Mouse (Mus musculus) heart, adult 2 months (tissue): ENCODE measurements around the gene Gm3045. TPM values are rescaled to one million over a fixed set of nuclear protein-coding genes. Genes with fewer than 3 reads are reported as not detected.

Experiments
- DNase-seq, 2 experiments: peaks; one replicate each; pipeline ENCODE4 v3.0.0; 2021
- H3K27ac ChIP-seq: fragments of 200-600 bp; 2 replicates; pipeline ENCODE4 v1.8.1; 2022
- H3K27me3 ChIP-seq: fragments of 200-500 bp; 2 replicates; pipeline ENCODE4 v1.6.1; 2012; ENCODE audit warnings: mild to moderate bottlenecking, low read length, inconsistent platforms, mixed read lengths; ENCODE audit not compliant: control insufficient read depth, insufficient read depth
- H3K36me3 ChIP-seq: fragments of 200-500 bp; 2 replicates; pipeline ENCODE4 v1.6.1; 2012; ENCODE audit warnings: low read length, inconsistent platforms; ENCODE audit not compliant: control insufficient read depth, insufficient read depth
- H3K4me1 ChIP-seq: fragments of 200-500 bp; 2 replicates; pipeline ENCODE4 v1.6.1; 2011; ENCODE audit warnings: low read length; ENCODE audit not compliant: control insufficient read depth, insufficient read depth
- H3K4me3 ChIP-seq: fragments of 200-600 bp; 2 replicates; pipeline ENCODE4 v1.8.1; 2022
- H3K79me2 ChIP-seq: fragments of 200-500 bp; replicated peaks from 2 replicates; pipeline ENCODE4 v1.6.1; 2012; ENCODE audit warnings: mild to moderate bottlenecking, inconsistent platforms, low read length, moderate library complexity, mixed read lengths; ENCODE audit not compliant: control insufficient read depth, insufficient read depth
- H3K9ac ChIP-seq: fragments of 200-500 bp; 2 replicates; pipeline ENCODE4 v1.6.1; 2012; ENCODE audit warnings: low read depth, mild to moderate bottlenecking, control low read depth, inconsistent platforms, low read length, mixed read lengths
- CTCF ChIP-seq: fragments of 200-600 bp; IDR thresholded peaks from 2 replicates; pipeline ENCODE4 v1.8.1; 2022; ENCODE audit warnings: antibody characterized with exemption, mild to moderate bottlenecking, moderate library complexity
- EP300 ChIP-seq: fragments of 200-500 bp; IDR thresholded peaks from 2 replicates; pipeline ENCODE4 v1.6.1; 2011; ENCODE audit warnings: low read depth, low read length, control low read depth; ENCODE audit not compliant: insufficient read depth
- POLR2A ChIP-seq: fragments of 200-500 bp; IDR thresholded peaks from 2 replicates; pipeline ENCODE4 v1.6.1; 2011; ENCODE audit warnings: mild to moderate bottlenecking, low read depth, low read length, control low read depth; ENCODE audit not compliant: insufficient read depth
- WGBS: fragments of 180-500 bp; shearing (Covaris S2); methylation state at CpG from one replicate; pipeline ENCODE4 v1.1.7; 2018; 5-methylcytosine and 5-hydroxymethylcytosine counted together
- intact Hi-C: fragments of 180-260 bp; cut with DNase I; formaldehyde crosslinking; loops from one replicate; pipeline ENCODE4 v1.15.1; 2025
- polyA plus RNA-seq: library from polyadenylated mRNA; depleted of rRNA; stranded (reverse); fragments of >200 nt; gene quantifications from 2 replicates; pipeline ENCODE4 v1.2.3, GENCODE M21; 2012
- total RNA-seq, 2 experiments: library from RNA; stranded (reverse); gene quantifications; 2 replicates each; pipeline ENCODE4 v1.2.3; 2021

Gm3045 gene
- total and polyA plus RNA-seq, 3 experiments: not detected

DNA sequence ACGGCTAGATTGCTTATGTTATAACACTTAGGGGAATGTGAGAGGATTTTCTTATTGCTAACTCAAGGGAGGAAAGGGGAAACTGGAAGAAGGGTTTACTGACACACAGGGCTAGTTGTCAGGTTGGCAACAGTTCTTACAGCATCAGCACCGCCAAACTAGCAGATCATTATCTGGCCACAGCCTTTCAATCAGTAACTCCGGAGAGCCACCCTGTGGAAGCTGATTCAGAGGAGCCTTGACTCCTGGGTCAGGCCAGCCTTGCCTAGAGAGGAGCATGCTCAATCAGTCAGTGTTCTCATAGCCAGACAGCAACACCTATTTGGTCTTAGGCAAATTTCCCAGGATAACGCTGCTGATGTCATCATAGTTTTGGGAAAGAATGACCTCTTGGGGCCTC is 35.1 kb downstream of the Gm3045 start:
- intact Hi-C loops: no loop called here
- H3K27ac ChIP-seq: no peak overlapping the region
- H3K79me2 ChIP-seq: no peaks in the 10 kb centered on the region
- H3K9ac ChIP-seq: no peak overlapping the region
- no peak for DNase-seq
- no peak overlapping the region for H3K4me3 ChIP-seq
- TF ChIP-seq EP300: no peak
- no peak for TF ChIP-seq CTCF
- TF ChIP-seq POLR2A: no peak
- no peaks in the 10 kb centered on the region for H3K4me1 ChIP-seq
- 65% methylated on average over 4 of the region's 4 CpGs for WGBS
- peaks cover 4% of the 10 kb centered on the region; the same call in 1 of the 2 replicates for H3K27me3 ChIP-seq
- H3K36me3 ChIP-seq: no peaks in the 10 kb centered on the region

DNA sequence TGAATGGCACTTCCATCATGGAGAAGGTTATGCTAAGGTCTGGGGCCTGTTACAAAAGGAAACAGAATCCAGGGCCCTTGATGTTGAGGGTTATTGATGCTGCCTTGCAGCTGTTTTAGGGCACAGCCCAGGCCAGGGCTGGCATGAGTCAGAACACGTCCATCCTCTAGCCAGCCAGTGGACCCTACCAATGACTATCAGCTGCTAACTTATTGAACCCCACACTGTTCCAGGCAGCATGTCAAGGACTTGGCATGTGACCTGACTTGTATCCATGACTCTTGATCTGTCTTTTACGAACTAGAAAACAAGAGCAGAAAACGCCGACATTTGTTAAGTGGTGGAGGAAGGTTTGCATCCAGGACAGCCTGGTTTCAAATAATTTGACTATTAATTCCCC is 36.4 kb downstream of the Gm3045 start:
- no peak overlapping the region for H3K9ac ChIP-seq
- peaks cover 2% of the 10 kb centered on the region; the same call in 1 of the 2 replicates for H3K27me3 ChIP-seq
- TF ChIP-seq CTCF (no peak), EP300 (no peak), POLR2A (no peak)
- H3K27ac ChIP-seq: no peak overlapping the region
- DNase-seq: no peak
- H3K79me2 ChIP-seq: no peaks in the 10 kb centered on the region
- no peak overlapping the region for H3K4me3 ChIP-seq
- H3K4me1 ChIP-seq: no peaks in the 10 kb centered on the region
- WGBS: 92% methylated on average over 4 of the region's 4 CpGs
- H3K36me3 ChIP-seq: no peaks in the 10 kb centered on the region
- intact Hi-C loops: no loop called here

DNA sequence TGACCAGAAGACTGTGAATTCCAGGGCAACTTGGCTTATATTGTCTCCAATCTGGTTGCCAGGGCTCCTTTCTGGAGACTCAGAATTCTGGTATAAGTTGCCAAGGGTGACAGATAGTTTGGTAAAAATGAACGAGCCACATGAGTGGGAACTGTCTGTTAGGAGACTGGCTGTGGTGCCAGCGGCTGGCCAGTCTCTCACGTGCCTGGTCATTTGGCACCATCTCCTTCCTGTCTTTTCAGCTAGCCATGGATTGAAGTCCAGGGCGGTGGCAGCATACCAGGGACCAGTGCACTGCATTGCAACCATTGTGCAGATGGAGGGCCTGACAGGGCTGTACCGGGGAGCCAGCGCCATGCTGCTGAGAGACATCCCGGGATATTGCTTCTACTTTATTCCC is 36.9 kb downstream of the Gm3045 start:
- intact Hi-C loops: no loop called here
- Histone ChIP-seq H3K27me3 (peaks cover 2% of the 10 kb centered on the region; the same call in 1 of the 2 replicates), H3K4me3 (no peak overlapping the region), H3K4me1 (no peaks in the 10 kb centered on the region), H3K9ac (no peak overlapping the region), H3K27ac (no peak overlapping the region), H3K79me2 (no peaks in the 10 kb centered on the region), H3K36me3 (no peaks in the 10 kb centered on the region)
- TF ChIP-seq POLR2A (no peak), CTCF (no peak), EP300 (no peak)
- DNase-seq: no peak
- WGBS: 88% methylated on average over 7 of the region's 7 CpGs

DNA sequence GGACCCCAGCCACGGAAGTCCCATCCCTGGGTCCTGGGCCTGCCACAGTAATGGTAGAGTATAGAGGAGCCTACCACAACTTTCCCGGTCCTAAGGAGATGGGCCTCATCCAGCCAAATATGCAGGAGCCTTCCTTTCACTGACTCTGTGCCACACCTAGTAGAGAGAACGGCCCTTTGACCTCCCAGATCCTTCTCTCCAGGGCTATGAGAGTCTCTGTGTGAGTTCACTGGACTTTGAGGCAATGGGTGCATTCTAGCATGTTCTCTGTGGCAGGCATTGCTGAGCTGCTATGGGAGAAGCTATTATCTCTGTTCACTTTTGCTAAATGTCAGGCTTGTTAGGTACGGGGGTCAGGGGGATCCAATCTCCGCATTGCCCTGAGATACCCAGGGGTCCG is 37.4 kb downstream of the Gm3045 start:
- H3K27me3 ChIP-seq: no peaks in the 10 kb centered on the region
- no peak for TF ChIP-seq EP300
- TF ChIP-seq CTCF: no peak
- no peak for TF ChIP-seq POLR2A
- H3K27ac ChIP-seq: no peak overlapping the region
- no peak overlapping the region for H3K9ac ChIP-seq
- H3K4me1 ChIP-seq: no peaks in the 10 kb centered on the region
- H3K4me3 ChIP-seq: no peak overlapping the region
- 76% methylated on average over 6 of the region's 6 CpGs for WGBS
- H3K36me3 ChIP-seq: no peaks in the 10 kb centered on the region
- no peak for DNase-seq
- no peaks in the 10 kb centered on the region for H3K79me2 ChIP-seq
- intact Hi-C loops: no loop called here

DNA sequence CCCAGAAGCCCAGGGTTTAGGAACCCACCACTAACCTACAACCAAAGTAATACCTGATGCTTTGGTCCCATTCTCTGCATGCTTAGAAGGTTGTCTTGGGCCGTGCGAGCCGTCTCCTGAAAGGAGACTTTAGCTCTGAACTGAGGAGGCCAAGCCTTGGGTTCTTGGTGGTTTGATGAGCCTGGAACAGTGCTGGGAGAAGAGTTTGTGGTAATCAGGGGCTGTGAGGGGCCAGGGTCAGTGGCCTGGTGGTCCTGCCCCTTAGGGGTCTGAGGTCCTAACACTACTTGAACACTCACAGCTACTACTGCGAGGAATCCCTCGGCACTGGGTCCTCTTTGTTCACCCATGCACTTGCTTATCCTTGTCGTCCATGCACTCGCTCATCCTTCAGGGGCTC is 41.4 kb downstream of the Gm3045 start:
- no peaks in the 10 kb centered on the region for H3K36me3 ChIP-seq
- H3K4me1 ChIP-seq: no peaks in the 10 kb centered on the region
- H3K9ac ChIP-seq: no peak overlapping the region
- H3K4me3 ChIP-seq: no peak overlapping the region
- no peaks in the 10 kb centered on the region for H3K27me3 ChIP-seq
- intact Hi-C loops: no loop called here
- 96% methylated on average over 7 of the region's 7 CpGs for WGBS
- DNase-seq: no peak
- no peaks in the 10 kb centered on the region for H3K79me2 ChIP-seq
- H3K27ac ChIP-seq: no peak overlapping the region
- TF ChIP-seq POLR2A: no peak
- TF ChIP-seq EP300: no peak
- no peak for TF ChIP-seq CTCF

DNA sequence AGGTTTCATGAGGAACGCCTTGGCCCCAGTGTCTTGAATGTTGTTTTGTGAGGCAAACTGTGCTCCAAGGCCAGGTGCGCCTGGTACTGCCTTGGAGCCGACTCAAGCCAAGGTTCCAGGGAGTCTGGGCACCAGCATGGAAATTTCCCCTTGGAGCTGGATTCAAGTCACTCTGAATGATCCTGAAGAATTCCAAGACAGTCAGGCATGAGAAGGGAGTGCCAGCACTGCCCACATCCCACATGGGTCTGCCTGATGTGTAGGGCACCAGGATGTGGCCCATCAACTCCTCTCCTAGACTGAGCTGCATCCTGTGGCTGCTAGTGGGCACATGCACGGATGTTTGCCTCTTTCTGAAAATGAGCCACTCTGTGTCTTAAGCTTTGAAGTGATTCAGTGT is 42.1 kb downstream of the Gm3045 start:
- WGBS: 85% methylated on average over 4 of the region's 4 CpGs
- H3K27me3 ChIP-seq: no peaks in the 10 kb centered on the region
- H3K79me2 ChIP-seq: no peaks in the 10 kb centered on the region
- H3K27ac ChIP-seq: no peak overlapping the region
- DNase-seq: no peak
- no peak overlapping the region for H3K9ac ChIP-seq
- H3K36me3 ChIP-seq: no peaks in the 10 kb centered on the region
- H3K4me3 ChIP-seq: no peak overlapping the region
- no peaks in the 10 kb centered on the region for H3K4me1 ChIP-seq
- no peak for TF ChIP-seq EP300
- no peak for TF ChIP-seq POLR2A
- no peak for TF ChIP-seq CTCF
- intact Hi-C loops: no loop called here
